Mouse (Mus musculus): ENCODE measurements around the gene Usp5.
"Not testable (repeated sequence)": the region's sequence is repeated elsewhere in the genome, so short reads cannot be mapped to it uniquely, and the experiment has no call there.

Usp5 gene

DNA sequence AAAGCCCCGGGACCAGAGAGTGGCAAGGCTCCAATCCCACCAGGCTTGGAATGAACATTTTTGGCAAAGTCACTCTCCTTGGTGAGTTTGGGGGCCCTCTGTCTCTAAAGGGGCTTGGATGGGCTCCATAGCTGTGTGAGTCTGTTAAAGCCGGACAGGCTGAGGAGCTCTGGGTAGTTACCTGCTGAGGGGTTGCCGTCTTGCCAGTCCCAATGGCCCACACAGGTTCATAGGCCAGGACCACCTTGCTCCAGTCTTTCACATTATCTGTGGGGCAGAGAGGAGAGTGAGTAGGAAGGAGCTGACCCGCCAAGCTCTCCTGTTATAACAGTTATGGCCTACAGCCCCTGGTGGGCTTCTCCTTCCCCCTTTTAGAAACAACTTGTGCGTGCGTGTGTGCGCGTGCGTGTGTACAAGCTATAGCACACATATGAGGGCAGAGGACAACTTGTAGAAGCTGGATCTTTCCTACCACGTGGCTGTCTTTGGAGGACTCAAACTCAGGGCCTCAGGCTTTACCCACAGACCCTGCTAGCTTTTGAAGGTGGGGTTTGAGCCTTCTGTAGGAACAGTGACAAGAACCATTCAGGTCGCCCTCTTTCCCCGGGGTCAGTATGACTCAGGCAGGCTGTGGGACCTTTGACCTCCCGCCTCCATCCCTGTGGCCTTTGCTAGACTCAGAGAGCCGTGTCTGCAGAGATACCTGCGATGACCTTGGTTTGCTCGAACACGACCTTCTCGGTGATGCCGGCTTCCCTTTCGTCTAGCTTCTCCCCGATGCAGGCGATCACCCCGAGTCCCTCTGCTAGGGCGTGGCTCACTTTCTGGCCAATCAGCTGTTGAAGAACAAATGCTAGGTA lies 17.4 kb downstream of the Usp5 start:
- no peak for DNase-seq (ENCODE audit: low read depth, low spot score)

DNA sequence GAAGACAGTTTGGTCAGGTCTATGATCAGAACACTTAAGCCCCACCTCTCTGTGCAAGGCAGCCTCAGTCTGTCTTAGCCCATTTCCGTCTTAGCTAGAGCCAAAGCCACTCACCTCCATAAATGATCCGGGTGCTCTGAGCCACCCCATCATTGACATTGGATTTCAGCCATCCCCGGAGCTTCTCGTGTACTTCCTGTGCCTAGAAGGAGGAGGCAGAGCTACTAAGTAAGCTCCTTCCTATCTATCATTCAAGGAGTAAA lies 17.9 kb downstream of the Usp5 start:
- no peak for DNase-seq (ENCODE audit: low read depth, low spot score)

- not testable (repeated sequence) for DNase-seq (ENCODE audit: low read depth, low spot score)
These were observed 18.5 kb downstream of the Usp5 start for GRCm38 (mm10) chr6:124810566-124811402.

DNA sequence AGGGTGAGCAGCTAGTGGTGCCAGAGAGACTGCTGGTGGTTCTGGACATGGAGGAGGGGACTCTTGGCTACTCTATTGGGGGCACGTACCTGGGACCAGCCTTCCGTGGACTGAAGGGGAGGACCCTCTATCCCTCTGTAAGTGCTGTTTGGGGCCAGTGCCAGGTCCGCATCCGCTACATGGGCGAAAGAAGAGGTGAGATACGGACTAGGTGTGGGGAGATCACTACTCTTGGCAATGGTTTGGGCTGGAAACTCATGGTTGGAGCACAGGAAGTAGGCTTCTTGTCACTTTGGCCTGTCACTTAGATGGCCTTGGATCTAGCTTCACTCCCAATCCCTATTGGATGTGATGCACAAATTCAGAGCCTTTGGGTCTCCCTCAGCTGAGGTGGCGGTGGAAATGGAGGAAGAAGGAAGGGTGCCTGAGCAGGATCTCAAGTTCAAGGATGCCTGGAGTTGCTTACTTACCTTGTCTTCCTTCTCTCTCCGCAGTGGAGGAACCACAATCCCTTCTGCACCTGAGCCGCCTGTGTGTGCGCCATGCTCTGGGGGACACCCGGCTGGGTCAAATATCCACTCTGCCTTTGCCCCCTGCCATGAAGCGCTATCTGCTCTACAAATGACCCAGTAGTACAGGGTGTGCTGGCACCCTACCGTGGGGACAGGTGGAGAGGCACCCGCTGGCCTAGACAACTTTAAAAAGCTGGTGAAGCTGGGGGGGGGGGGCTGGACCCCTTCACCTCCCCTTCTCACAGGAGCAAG lies 19.3 kb downstream of the Usp5 start:
- no peak for DNase-seq (ENCODE audit: low read depth, low spot score)

GRCm38 (mm10) chr6:124809052-124809774 lies 20.1 kb downstream of the Usp5 start:
- peak; percentile 83 for DNase-seq (ENCODE audit: low read depth, low spot score)

GRCm38 (mm10) chr6:124808358-124809012 lies 20.8 kb downstream of the Usp5 start, which contains the start of gene Spsb2:
Spsb2 (plus strand) TSS chr6:124808661.
- peak; percentile 47 for DNase-seq (ENCODE audit: low read depth, low spot score)

DNA sequence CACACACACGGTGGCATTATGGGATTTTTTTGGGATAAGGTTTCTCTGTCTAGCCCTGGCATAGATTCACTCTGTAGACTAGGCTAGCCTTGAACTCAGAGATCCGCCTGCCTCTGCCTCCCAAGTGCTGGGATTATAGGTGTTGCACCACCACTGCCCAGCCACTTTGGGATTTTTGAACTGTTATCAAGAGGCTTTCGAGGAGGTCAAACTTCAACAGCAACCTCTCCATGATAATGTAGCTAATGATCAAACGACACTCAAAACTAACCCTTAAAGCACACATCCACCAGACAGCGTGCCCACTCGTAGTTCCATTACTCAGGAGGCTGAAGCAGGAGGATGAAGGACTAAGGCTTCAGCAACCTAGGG lies 21.3 kb downstream of the Usp5 start:
- DNase-seq (ENCODE audit: low read depth, low spot score): no peak

GRCm38 (mm10) chr6:124807366-124807765 lies 21.9 kb downstream of the Usp5 start:
- peak; percentile 86 for DNase-seq (ENCODE audit: low read depth, low spot score)

- no peak for DNase-seq (ENCODE audit: low read depth, low spot score)
These were observed 22.7 kb downstream of the Usp5 start for GRCm38 (mm10) chr6:124806446-124807140.

GRCm38 (mm10) chr6:124805341-124806321 lies 23.7 kb downstream of the Usp5 start:
- peak; percentile 99 for DNase-seq (ENCODE audit: low read depth, low spot score)

- no peak for DNase-seq (ENCODE audit: low read depth, low spot score)
These were observed 24.9 kb downstream of the Usp5 start for GRCm38 (mm10) chr6:124804341-124804740.

DNA sequence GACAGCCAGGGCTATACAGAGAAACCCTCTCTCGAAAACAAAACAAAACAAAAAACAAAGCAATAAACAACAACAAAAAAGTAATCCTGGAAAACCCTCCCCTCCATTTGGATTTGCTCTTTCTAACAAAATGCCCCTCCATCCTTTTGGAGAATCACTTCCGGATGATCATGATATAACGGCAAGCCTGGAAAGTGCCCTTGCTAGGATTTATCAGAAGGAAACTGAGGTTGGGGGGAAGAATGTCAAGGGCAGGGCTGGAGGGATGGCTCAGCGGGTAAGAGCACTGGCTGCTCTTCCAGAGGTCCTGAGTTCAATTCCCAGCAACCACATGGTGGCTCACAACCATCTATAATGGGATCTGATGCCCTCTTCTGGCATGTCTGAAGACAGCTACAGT lies 25.6 kb downstream of the Usp5 start:
- DNase-seq (ENCODE audit: low read depth, low spot score): not testable (repeated sequence)

- no peak for DNase-seq (ENCODE audit: low read depth, low spot score)
These were observed 26.2 kb downstream of the Usp5 start for GRCm38 (mm10) chr6:124803061-124803460.

DNA sequence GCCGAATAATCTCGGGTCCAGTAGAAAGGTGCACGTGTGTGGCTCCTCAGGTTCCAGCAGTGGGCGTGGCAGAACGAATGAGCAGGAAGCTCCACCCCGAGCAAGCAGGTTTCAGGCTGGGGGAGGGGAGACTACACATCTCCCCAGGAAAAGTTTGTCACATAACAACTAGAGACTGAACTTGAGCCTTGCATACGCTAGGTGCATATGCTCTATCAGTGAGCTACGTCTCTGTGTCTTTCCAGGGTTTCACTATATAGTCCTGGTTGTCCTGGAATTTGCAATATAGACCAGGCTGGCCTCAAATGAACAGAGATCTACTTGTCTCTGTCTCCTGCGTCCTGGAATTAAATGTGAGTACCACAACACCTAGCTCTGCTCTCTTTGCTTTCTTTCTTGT lies 26.9 kb downstream of the Usp5 start:
- DNase-seq (ENCODE audit: low read depth, low spot score): not testable (repeated sequence)

DNA sequence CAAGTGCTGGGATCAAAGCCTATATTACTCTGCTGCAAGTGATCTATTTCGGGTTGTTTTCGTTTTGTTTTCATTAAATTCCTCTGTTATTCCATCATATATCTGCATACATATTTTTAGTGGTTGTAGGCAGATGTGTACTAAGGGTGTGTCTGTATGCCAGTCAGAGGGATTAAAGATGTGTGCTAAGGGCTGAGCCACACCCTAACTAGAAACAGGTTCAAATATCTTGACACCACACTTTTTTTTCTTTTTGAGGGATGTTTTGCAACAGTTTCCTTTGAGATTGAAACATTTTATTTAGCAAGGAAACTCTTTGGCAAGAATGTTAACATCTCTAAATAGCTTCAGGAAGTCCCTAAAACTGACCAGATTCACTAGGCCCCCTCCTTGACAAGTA lies 33.1 kb downstream of the Usp5 start:
- no peak for DNase-seq (ENCODE audit: low read depth, low spot score)

DNA sequence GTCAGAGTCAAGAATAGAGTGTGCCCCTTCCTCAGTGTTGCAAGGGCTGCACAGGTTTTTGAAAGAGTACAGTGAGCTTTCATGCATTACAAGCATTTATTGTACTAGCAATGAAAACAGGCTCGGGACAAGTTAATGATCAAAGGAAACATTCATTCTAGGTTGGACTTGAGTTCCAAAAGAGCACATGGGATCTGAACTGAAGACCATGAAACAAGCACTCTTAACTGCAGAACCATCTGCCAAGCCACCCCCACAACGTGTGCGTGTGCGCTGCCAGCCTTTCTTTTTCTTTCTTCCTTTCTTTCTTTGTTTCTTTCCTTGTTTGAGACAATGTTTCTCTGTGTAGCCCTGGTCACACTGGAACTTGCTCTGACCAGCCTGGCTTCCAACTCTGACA lies 33.5 kb downstream of the Usp5 start:
- DNase-seq (ENCODE audit: low read depth, low spot score): no peak

DNA sequence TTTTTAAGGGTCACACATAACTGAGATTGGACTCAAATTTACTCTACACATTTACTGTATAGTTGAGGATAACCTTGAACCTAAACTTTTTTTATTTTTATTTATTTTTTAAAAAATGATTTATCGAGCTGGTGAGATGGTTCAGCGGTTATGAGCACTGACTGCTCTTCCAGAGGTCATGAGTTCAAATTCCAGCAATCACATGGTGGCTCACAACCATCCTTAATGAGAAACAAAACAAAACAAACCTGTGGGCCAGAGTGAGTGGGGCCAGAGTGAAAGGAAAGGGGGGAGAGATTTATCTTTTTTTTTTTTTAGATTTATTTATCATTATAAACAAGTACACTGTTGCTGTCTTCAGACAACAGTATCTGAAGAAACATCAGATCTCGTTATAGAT lies 37.4 kb downstream of the Usp5 start:
- no peak for DNase-seq (ENCODE audit: low read depth, low spot score)

GRCm38 (mm10) chr6:124790121-124790520 lies 39.2 kb downstream of the Usp5 start:
- DNase-seq (ENCODE audit: low read depth, low spot score): peak; percentile 33

- DNase-seq (ENCODE audit: low read depth, low spot score): peak; percentile 54
These were observed 39.8 kb downstream of the Usp5 start for GRCm38 (mm10) chr6:124789519-124789918.
